Mouse (Mus musculus): Measurements from ENCODE around the gene Slc1a3. TPM values are rescaled to one million over a fixed set of nuclear protein-coding genes. Genes with fewer than 3 reads are reported as not detected.
"Not testable (repeated sequence)": the region's sequence is repeated elsewhere in the genome, so short reads cannot be mapped to it uniquely, and the experiment has no call there.

The Slc1a3 gene
- polyA plus RNA-seq, 1 experiment from 2014 or later = 11.1 TPM

GRCm38 (mm10) chr15:8721746-8722145, 11.2 kb upstream of the Slc1a3 start:
- no peak overlapping the region for H3K9ac ChIP-seq
- no peaks in the 10 kb centered on the region for H3K27me3 ChIP-seq (replicated peaks)
- H3K9me3 ChIP-seq = no peaks in the 10 kb centered on the region
- ATAC-seq (ENCODE audit: insufficient read depth, low FRiP score, low read depth) = no peak
- H3K27ac ChIP-seq = no peak overlapping the region
- H3K4me2 ChIP-seq = no peak overlapping the region
- H3K36me3 ChIP-seq = no peaks in the 10 kb centered on the region
- 96% methylated on average over 3 of the region's 3 CpGs for WGBS
- H3K4me1 ChIP-seq = no peaks in the 10 kb centered on the region
- no peak overlapping the region for H3K4me3 ChIP-seq (replicated peaks)

- Histone ChIP-seq H3K4me2 (no peak overlapping the region), H3K4me1 (no peaks in the 10 kb centered on the region), H3K27ac (no peak overlapping the region), H3K9me3 (no peaks in the 10 kb centered on the region), H3K36me3 (no peaks in the 10 kb centered on the region), H3K27me3 (replicated peaks) (no peaks in the 10 kb centered on the region), H3K9ac (no peak overlapping the region), H3K4me3 (replicated peaks) (no peak overlapping the region)
- no peak for ATAC-seq (ENCODE audit: insufficient read depth, low FRiP score, low read depth)
- WGBS = 56% methylated on average over 3 of the region's 3 CpGs
These were observed 10.4 kb upstream of the Slc1a3 start for GRCm38 (mm10) chr15:8721005-8721404.

- Histone ChIP-seq H3K4me3 (replicated peaks) (no peak overlapping the region), H3K9me3 (no peaks in the 10 kb centered on the region), H3K27me3 (replicated peaks) (no peaks in the 10 kb centered on the region), H3K4me2 (no peak overlapping the region), H3K27ac (no peak overlapping the region), H3K9ac (no peak overlapping the region), H3K4me1 (no peaks in the 10 kb centered on the region), H3K36me3 (no peaks in the 10 kb centered on the region)
- ATAC-seq (ENCODE audit: insufficient read depth, low FRiP score, low read depth) = no peak
- WGBS = 92% methylated on average over 3 of the region's 3 CpGs
These were observed 7.9 kb upstream of the Slc1a3 start for GRCm38 (mm10) chr15:8718496-8718895.

GRCm38 (mm10) chr15:8717021-8717571, 6.5 kb upstream of the Slc1a3 start:
- H3K27ac ChIP-seq = no peak overlapping the region
- H3K4me3 ChIP-seq (replicated peaks) = no peak overlapping the region
- 0 out of 2 replicates have a peak overlapping the region, but pooled peaks have one; percentile 30 for H3K4me2 ChIP-seq
- H3K4me1 ChIP-seq = no peaks in the 10 kb centered on the region
- no peaks in the 10 kb centered on the region for H3K36me3 ChIP-seq
- no peak overlapping the region for H3K9ac ChIP-seq
- 32% methylated on average over 6 of the region's 6 CpGs for WGBS
- no peaks in the 10 kb centered on the region for H3K27me3 ChIP-seq (replicated peaks)
- H3K9me3 ChIP-seq = no peaks in the 10 kb centered on the region
- no peak for ATAC-seq (ENCODE audit: insufficient read depth, low FRiP score, low read depth)

- Histone ChIP-seq H3K4me2 (peak overlapping the region; percentile 30; the same call in 1 of the 2 replicates), H3K36me3 (no peaks in the 10 kb centered on the region), H3K4me1 (no peaks in the 10 kb centered on the region), H3K9me3 (no peaks in the 10 kb centered on the region), H3K9ac (no peak overlapping the region), H3K4me3 (replicated peaks) (no peak overlapping the region), H3K27me3 (replicated peaks) (no peaks in the 10 kb centered on the region), H3K27ac (no peak overlapping the region)
- ATAC-seq (ENCODE audit: insufficient read depth, low FRiP score, low read depth) = no peak
- 16% methylated on average over 12 of the region's 12 CpGs for WGBS
These were observed 5.9 kb upstream of the Slc1a3 start for GRCm38 (mm10) chr15:8716330-8716964.

- H3K27me3 ChIP-seq (replicated peaks) = no peaks in the 10 kb centered on the region
- no peak overlapping the region for H3K27ac ChIP-seq
- no peaks in the 10 kb centered on the region for H3K36me3 ChIP-seq
- no peaks in the 10 kb centered on the region for H3K9me3 ChIP-seq
- H3K4me2 ChIP-seq = no peak overlapping the region
- no peak for ATAC-seq (ENCODE audit: insufficient read depth, low FRiP score, low read depth)
- no peak overlapping the region for H3K4me3 ChIP-seq (replicated peaks)
- no peak overlapping the region for H3K9ac ChIP-seq
- H3K4me1 ChIP-seq = no peaks in the 10 kb centered on the region
These were observed 5.1 kb upstream of the Slc1a3 start for GRCm38 (mm10) chr15:8715666-8716065.

- Histone ChIP-seq H3K36me3 (no peaks in the 10 kb centered on the region), H3K27ac (no peak overlapping the region), H3K4me3 (replicated peaks) (no peak overlapping the region), H3K9ac (no peak overlapping the region), H3K4me2 (no peak overlapping the region), H3K27me3 (replicated peaks) (no peaks in the 10 kb centered on the region), H3K9me3 (no peaks in the 10 kb centered on the region), H3K4me1 (no peaks in the 10 kb centered on the region)
- 67% methylated on average over 2 of the region's 2 CpGs for WGBS
- ATAC-seq (ENCODE audit: insufficient read depth, low FRiP score, low read depth) = no peak
These were observed 1.9 kb upstream of the Slc1a3 start for GRCm38 (mm10) chr15:8712433-8712984.

GRCm38 (mm10) chr15:8711630-8712310, 1.2 kb upstream of the Slc1a3 start:
- ATAC-seq (ENCODE audit: insufficient read depth, low FRiP score, low read depth) = no peak
- 69% methylated on average over 9 of the region's 9 CpGs for WGBS
- no peaks in the 10 kb centered on the region for H3K27me3 ChIP-seq (replicated peaks)
- no peaks in the 10 kb centered on the region for H3K9me3 ChIP-seq
- no peaks in the 10 kb centered on the region for H3K36me3 ChIP-seq
- H3K4me2 ChIP-seq = no peak overlapping the region
- H3K4me3 ChIP-seq (replicated peaks) = no peak overlapping the region
- H3K4me1 ChIP-seq = no peaks in the 10 kb centered on the region
- no peak overlapping the region for H3K27ac ChIP-seq
- no peak overlapping the region for H3K9ac ChIP-seq

GRCm38 (mm10) chr15:8709578-8709977, 986 bp downstream of the Slc1a3 start:
- Histone ChIP-seq H3K4me2 (peak overlapping the region; percentile 92), H3K27ac (no peak overlapping the region), H3K36me3 (no peaks in the 10 kb centered on the region), H3K27me3 (replicated peaks) (no peaks in the 10 kb centered on the region), H3K9ac (no peak overlapping the region), H3K4me1 (no peaks in the 10 kb centered on the region), H3K4me3 (replicated peaks) (peak overlapping the region; percentile 65), H3K9me3 (no peaks in the 10 kb centered on the region)
- ATAC-seq (ENCODE audit: insufficient read depth, low FRiP score, low read depth) = no peak; the same call in 1 of the 2 replicates
- WGBS = 3% methylated on average over 11 of the region's 11 CpGs

GRCm38 (mm10) chr15:8706613-8707012, 4.0 kb downstream of the Slc1a3 start:
- ATAC-seq (ENCODE audit: insufficient read depth, low FRiP score, low read depth) = no peak
- Histone ChIP-seq H3K9me3 (no peaks in the 10 kb centered on the region), H3K36me3 (no peaks in the 10 kb centered on the region), H3K9ac (no peak overlapping the region), H3K4me1 (no peaks in the 10 kb centered on the region), H3K27ac (no peak overlapping the region), H3K4me2 (no peak overlapping the region), H3K4me3 (replicated peaks) (no peak overlapping the region), H3K27me3 (replicated peaks) (no peaks in the 10 kb centered on the region)
- WGBS = 85% methylated on average over 5 of the region's 5 CpGs

- no peak overlapping the region for H3K4me3 ChIP-seq (replicated peaks)
These were observed 4.4 kb downstream of the Slc1a3 start for GRCm38 (mm10) chr15:8706178-8706577.

GRCm38 (mm10) chr15:8705560-8705959, 5.0 kb downstream of the Slc1a3 start:
- H3K36me3 ChIP-seq; H3K9me3 ChIP-seq; H3K4me2 ChIP-seq; H3K4me1 ChIP-seq; H3K27ac ChIP-seq; H3K4me3 ChIP-seq (replicated peaks); H3K27me3 ChIP-seq (replicated peaks); H3K9ac ChIP-seq; ATAC-seq (ENCODE audit: insufficient read depth, low FRiP score, low read depth): not testable (repeated sequence)
- WGBS = 94% methylated on average over 1 of the region's 1 CpGs

More at GRCm38 (mm10) chr15:8706178-8706577, 4.4 kb downstream of the Slc1a3 start:
- no peak for ATAC-seq (ENCODE audit: insufficient read depth, low FRiP score, low read depth)
- 66% methylated on average over 4 of the region's 4 CpGs for WGBS
- H3K36me3 ChIP-seq = no peaks in the 10 kb centered on the region
- no peaks in the 10 kb centered on the region for H3K4me1 ChIP-seq
- no peak overlapping the region for H3K9ac ChIP-seq
- no peak overlapping the region for H3K4me2 ChIP-seq
- H3K27me3 ChIP-seq (replicated peaks) = no peaks in the 10 kb centered on the region
- no peak overlapping the region for H3K27ac ChIP-seq
- no peaks in the 10 kb centered on the region for H3K9me3 ChIP-seq

All from stomach, embryonic 15.5 days (tissue).